Mouse (Mus musculus) lung, postnatal 14 days (tissue): ENCODE measurements at regions not wholly inside any gene's neighbourhood (a gene's known extent, or its start where the extent isn't known, plus 50 kb on each side); places are given as distances from the start of the nearest gene placed in this dataset.
A peak's percentile ranks its signal among the peaks of the same experiment; 100 is the strongest.

Experiments
- DNase-seq: peaks from one replicate; pipeline ENCODE4 v3.0.0; 2021

GRCm38 (mm10) chr17:78023507-78024355 lies 176.3 kb upstream of the Crim1 start:
- DNase-seq = no peak

DNA sequence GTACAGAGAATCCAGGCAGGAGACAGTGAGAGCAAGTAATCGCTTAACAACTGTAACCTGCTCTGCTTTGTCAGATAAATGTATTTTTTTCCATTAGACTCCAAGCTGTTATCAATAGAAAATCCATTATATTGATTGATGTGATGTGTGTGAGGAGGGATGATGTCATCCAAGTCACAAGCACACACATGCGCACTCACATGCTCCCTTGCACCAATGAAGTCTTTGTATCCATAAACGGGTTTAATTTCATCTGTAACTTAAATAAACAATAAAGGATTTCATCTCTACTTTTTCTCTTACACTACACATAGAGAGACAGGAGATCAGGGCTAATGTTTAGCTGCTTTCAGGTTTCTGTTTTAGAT lies 175.7 kb upstream of the Crim1 start:
- DNase-seq = no peak

DNA sequence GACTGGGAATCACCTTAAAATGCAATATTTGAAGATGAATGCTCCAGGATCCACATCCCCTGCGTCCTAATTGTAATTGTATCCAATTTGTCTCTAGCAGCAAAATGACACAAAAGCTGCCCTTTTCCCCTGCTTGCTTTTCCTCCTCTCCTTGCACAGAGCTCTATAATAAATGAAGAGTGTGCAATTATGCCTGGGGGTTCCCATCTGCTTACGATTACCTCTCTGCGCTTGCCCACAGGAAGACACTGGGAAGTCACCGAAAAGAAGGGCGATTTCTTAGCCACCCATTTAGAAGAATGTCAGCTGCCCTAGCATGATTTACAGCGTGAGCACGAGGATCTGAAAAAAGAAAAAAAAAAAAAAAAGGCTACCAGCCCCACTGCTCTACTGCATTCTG lies 174.8 kb upstream of the Crim1 start:
- DNase-seq = no peak

DNA sequence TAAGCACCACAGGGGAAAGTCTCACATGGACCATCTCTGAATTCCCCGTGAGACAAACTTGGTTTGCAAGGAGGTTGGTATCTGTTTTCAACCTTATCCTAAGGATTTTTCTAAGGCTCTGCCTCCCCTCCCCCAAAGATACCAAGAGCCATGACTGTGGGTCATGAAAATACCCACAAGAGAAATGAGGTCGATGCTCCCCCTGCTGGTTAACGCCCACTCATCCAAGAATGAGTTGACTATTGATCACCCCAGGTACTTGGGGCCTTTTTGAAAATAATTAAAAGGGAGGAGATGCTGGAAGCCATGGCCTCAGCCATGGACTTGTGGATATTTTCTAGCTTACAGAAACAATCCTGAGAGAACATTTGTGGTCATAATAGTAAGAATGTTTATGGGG lies 164.4 kb upstream of the Crim1 start:
- no peak for DNase-seq

GRCm38 (mm10) chr17:78040338-78040737 lies 159.7 kb upstream of the Crim1 start:
- DNase-seq = no peak

DNA sequence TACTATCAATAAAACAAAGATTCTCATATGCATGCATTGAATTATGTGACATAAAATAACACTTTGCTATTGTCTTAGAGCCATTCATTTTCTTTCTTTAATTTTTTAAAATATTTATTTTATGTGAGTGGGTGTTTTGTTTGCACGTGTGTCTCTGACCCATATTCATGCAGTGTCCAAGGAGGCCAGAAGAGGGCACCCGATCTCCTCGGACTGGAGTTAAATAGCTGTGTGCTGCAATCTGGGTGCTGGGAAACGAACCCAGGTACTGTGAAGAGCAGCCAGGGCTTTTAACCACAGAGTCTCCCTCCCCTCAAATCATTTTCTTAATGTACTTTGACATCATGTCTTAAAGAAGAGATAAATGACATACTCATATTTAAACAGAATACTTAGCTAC lies 158.8 kb upstream of the Crim1 start:
- no peak for DNase-seq

- DNase-seq = no peak
Measured at GRCm38 (mm10) chr17:78049766-78050165, 150.3 kb upstream of the Crim1 start.

DNA sequence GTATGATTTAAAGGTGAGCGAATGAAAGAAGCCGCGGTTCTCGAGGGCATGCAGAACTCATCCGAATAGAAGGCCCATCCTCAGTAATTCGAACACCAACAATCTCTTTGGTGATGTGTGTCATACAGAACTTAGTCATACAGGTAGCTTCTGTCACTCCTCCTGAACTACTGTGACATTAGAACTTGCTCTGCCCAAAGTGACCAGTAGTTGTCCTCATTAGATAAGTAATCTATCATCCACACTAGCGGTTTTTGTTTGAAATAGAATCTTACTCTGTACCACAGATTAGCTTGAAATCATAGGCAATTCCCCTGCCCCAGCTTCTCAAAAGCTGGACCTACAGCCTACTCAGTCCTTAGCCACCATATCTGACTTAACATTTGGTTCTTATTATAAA lies 149.8 kb upstream of the Crim1 start:
- no peak for DNase-seq

GRCm38 (mm10) chr17:78075892-78076291 lies 124.2 kb upstream of the Crim1 start:
- DNase-seq = no peak

DNA sequence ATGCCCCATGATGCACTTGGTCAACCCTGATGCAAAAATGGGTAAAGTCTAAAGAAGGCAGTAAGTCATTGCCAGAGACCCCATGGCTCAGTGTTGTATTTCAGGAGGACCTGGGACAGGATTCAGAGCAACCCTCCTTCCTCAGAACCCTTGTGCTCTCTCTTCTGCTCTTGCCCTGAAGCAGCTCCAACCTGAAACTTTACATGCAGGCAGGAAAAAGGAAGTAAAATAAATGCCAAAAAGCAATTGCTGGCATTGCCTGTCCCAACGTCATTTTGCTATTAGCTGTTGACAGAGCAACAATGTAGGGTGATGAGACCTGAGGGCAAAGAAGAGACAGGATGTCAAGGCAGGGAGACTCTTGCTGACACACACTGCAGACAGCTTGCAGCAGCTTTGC lies 121.7 kb upstream of the Crim1 start:
- no peak for DNase-seq

GRCm38 (mm10) chr17:78084419-78084818 lies 115.6 kb upstream of the Crim1 start:
- peak; percentile 0 for DNase-seq

- no peak for DNase-seq
Measured at GRCm38 (mm10) chr17:78086963-78087362, 113.1 kb upstream of the Crim1 start.

GRCm38 (mm10) chr17:78097699-78098098 lies 102.3 kb upstream of the Crim1 start:
- DNase-seq = no peak

DNA sequence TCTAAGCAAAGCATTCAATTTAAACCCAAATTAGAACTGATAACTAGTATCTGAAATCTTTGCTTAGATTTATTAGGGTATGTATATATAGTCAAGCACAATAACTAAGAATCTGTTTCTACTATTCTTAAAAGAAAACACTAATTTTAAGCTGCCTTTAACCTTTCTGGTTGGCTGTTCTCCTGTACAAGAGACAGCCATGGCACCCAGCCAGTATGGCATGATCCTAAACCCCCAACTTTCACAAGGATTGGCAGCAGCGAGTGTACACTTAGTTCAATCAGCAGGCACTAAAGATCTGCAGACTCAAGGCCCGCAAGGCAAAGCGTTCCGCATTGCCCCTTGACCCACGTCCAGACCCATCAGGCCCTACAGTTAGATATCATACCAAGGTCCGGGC lies 91.3 kb upstream of the Crim1 start:
- DNase-seq = no peak

DNA sequence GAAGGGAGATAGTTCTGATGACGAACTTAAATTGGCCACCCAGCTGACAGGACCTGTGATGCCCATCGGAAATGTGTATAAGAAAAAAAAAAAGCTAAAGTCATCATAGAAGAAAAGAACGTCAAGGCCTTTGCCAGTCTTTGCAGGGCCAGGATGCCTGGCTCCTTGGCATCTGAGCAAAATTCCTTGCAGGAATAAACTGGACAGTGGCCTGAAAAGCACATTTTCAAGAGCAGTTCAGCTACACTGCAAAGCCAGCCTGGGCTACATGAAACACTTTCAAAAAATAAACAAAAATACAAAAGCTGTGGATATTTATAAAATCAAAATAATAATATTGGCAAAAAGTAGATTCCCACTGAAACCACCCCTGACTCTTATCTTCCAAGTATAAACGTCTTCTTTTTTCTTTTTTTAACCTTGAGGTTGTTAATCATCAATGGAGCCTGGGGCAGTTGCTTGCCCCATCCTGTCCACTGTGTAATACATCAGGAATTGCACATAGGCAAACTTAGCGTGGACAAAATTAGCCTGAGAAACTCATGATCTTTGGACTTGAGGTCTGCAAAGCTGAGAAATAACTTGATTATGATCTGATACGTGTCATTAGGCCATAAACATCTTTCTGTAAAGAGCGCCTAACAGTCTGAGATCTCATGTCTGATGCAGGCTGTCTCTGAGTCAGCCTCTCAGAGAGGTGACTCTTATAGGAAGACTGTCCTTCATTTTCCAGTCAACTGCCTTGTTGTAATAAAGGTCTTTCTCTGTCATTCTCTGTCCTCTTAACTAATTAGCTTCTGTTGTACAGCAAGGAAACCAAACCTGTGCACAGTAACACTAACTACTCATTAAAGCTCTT lies 90.5 kb upstream of the Crim1 start:
- DNase-seq = no peak

DNA sequence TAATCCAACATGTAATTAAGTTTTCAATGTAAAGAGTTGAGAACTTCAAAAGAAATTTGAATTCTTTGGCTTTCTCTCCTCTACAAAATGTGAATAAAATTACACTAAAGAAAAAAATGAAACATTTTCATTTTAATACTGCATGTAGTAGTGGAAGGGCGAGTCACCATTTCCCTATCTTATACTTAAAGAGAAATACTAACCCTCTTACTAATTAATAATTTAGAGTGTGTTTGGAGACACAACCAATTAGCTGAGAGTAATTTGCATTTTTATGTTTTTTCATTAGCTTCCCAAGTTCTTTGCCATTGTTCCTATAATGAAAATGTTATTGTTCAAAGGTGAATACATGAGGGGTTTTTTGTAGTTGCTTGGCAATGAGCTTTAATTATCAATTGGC lies 67.9 kb upstream of the Crim1 start:
- no peak for DNase-seq

GRCm38 (mm10) chr17:78137986-78138385 lies 62.1 kb upstream of the Crim1 start:
- DNase-seq = no peak

DNA sequence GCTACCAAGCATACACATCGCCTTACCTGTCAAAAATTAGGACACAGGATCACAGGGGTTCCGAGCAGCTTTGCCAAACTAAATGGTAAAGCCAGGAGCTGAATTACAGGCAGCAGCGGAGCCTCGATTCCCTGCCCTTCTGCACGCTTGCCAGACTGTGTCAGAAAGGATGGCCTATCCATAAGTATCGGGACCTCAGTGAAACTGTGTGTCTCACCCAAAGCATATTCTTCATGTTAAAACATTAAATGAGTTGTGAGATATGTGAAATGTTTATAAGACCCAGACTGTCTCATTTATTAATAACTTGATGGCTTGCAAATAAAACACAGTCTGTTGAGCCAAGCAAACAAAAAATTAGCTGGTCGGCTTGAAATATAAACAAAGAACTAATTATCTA lies 59.4 kb upstream of the Crim1 start:
- DNase-seq = no peak

GRCm38 (mm10) chr17:78141136-78141535 lies 58.9 kb upstream of the Crim1 start:
- no peak for DNase-seq

DNA sequence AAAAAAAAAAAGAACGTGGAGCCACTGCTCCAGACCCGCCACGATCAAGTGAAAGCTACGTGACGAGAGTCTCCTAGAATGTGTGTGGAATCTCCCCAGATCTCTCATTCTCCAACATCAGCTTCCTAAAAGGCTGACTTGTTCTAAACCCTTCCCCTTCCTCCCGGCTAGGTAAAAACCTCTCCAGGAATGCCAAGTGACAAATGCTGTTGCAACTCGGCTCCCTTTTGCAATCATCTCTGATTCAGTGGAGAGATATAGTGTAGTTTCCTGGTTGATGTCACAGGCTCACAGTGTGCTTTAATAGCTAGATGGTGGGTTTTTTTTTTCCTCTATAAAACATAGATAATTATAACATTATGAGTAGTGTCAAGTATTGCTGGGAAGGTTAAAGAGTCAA lies 57.6 kb upstream of the Crim1 start:
- DNase-seq = no peak

GRCm38 (mm10) chr17:78145335-78145734 lies 54.7 kb upstream of the Crim1 start:
- DNase-seq = no peak
